Mouse (Mus musculus) monocyte, adult 5-6 weeks (primary cell): ENCODE measurements around the gene Six4. TPM values are rescaled to one million over a fixed set of nuclear protein-coding genes. Genes with fewer than 3 reads are reported as not detected.

Experiments
- total RNA-seq: library from RNA; stranded (forward); fragments of 200-1000, 200-491, 200-594 nt; gene quantifications from 3 replicates; pipeline ENCODE4 v1.2.3, GENCODE M21; 2017

Six4 gene
- total RNA-seq, 1 experiment from 2014 or later, result not detected

Other genes starting within 250 kb of the Six4 start
- gene Six6, start 173.6 kb downstream of the Six4 start, total RNA-seq, result not detected in 3 replicates
- 1.2 TPM in 1 of 3 replicates, not detected in the others for gene 4930447C04Rik, start 172.7 kb downstream of the Six4 start, total RNA-seq
- 0.11 TPM in 1 of 3 replicates, not detected in the others for gene Six1, start 59.6 kb downstream of the Six4 start, total RNA-seq
- gene Mnat1, start 10.3 kb upstream of the Six4 start, total RNA-seq, result 13.7 to 16.9 TPM (median 14.6 TPM) in 3 replicates
- gene Trmt5, start 173.3 kb upstream of the Six4 start, total RNA-seq, result 10.2 to 35.6 TPM (median 14.3 TPM) in 3 replicates
- 5.0 to 9.7 TPM (median 9.5 TPM) in 3 replicates for gene Slc38a6, start 173.3 kb upstream of the Six4 start, total RNA-seq